Mouse (Mus musculus) mouse embryonic stem cell (cell line): ENCODE results near the gene Gpc3.

Experiments used
- in situ Hi-C, 2 experiments: fragments of 300-500 bp; cut with MboI; formaldehyde crosslinking; loops; 1 replicate in 1 of 2; 3 replicates in 1 of 2; pipeline ENCODE4 v1.14.3; 2019 to 2020; ENCODE audit warnings: low sequenced_read_pairs in 2 of 2, low pct_unique_long_range_greater_than_20kb in 1 of 2, mixed read lengths in 1 of 2; ENCODE audit not compliant: unreplicated experiment in 1 of 2

Gpc3 gene

DNA sequence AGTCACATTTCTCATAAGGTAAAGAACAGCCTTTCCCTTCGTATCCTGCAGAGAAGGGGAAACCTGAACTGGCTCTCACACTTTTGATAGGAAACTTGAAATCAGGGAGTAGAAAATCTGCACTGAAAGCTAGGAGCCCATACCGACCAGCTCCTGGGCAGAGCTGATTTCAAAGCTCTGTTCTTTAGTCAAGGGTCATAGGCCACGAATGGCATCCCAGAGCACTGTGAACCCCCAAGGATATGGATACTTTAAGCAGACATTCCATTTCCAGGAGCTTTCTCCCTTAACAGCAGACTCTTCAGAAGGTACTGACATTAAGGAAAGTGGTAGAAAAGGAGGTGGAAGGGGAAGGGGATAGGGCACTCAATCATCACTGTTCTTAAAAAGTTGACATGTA lies 165.3 kb downstream of the Gpc3 start:
- in situ Hi-C loops: no loop called here

GRCm38 (mm10) chrX:52446530-52446929 lies 167.2 kb downstream of the Gpc3 start:
- in situ Hi-C loops: no loop called here

- in situ Hi-C loops: no loop called here
Observed at GRCm38 (mm10) chrX:52444977-52445376, 168.8 kb downstream of the Gpc3 start.

DNA sequence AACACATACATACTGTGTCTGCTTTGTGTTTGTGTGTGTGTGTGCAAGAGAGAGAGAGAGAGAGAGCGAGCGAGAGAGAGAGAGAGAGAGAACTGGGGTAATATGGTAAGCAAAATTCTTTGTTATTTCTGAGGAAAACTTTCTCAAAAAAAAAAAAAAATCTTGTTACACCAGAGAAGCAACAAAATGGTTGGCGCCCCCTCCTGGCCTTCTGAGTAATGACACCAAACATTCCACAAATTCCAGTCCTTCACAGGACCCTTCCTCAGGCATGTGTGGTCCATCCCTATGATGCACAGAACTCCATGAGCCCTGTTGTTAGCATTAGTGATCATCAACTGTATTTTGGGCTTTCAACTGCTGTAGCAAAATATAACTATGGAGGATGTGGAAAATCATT lies 172.0 kb downstream of the Gpc3 start:
- in situ Hi-C loops: no loop called here

DNA sequence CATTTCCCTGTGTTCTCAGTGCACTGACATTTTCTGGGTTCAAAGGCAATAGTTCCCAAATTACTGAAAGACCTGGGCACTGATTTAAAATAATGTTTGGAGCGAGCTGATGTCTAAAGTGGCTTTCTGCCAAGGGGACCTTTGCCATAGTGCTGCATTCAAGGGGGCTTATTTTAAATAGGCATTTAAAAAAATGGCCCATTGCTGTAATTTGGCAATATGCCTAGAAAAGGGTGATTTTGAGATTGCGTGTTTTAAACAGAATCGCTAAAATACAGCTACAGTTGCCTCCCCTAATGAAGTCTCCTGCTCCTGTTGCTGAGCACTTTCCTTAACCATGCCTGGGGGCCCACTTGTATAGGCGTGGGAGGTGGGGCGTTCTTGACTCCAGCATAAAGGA lies 174.3 kb downstream of the Gpc3 start:
- in situ Hi-C loops: no loop called here

DNA sequence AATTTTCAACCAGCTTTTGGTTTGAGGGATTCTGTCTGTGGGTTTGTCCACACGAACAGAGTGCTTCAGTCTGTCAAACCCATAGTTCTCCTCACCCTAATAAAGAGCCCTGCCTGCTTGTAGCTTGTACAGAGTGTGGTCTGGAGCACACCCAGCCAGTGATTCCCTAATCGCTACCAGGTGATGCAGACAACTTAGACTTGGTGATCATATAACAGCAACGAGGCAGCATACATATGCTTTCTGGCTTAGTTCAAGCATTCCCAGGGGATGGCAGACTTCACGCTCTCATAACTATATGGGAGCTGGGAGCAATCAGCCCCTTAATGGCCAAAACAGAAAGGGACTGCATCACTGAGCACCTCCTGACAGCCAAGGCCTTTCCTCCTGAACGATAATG lies 188.1 kb downstream of the Gpc3 start:
- in situ Hi-C loops: no loop called here

GRCm38 (mm10) chrX:52419850-52420249 lies 193.9 kb downstream of the Gpc3 start:
- in situ Hi-C loops: no loop called here

DNA sequence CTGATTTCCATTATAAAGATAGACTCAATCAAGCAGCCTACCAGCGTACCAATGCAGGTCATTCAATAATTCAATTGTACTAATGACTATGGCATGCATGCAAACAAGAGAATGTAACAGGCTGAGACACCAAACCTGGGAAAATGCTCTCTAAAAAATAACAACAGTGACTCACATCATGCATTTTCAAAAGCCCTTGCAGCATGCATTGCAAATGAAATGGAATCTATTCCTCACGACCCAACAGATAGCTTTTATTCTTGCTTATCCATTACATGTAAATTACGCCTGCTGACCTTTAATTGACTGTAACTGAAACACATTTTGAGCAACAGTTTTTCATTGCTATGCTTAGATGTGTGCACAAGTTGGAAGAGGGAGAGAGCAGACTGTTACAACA lies 200.8 kb downstream of the Gpc3 start:
- in situ Hi-C loops: no loop called here

DNA sequence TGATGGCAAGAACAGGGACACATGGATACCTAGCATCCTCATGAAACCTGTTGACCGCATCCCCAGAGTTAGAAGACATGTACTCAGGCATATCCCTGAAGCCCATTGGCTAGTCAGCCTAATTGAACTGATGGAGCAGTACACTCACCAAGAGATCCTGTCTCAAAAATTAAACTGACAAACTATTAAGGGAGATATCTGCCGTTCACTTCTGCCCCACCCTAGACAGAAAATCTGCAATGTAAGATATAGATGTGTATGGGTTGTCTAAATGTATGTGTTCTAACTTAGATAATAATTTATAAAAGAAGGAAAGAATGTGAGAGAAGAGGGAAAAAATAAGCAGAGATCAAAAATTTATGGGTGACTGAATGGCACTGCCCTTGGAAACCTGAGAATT lies 212.6 kb downstream of the Gpc3 start:
- in situ Hi-C loops: no loop called here

DNA sequence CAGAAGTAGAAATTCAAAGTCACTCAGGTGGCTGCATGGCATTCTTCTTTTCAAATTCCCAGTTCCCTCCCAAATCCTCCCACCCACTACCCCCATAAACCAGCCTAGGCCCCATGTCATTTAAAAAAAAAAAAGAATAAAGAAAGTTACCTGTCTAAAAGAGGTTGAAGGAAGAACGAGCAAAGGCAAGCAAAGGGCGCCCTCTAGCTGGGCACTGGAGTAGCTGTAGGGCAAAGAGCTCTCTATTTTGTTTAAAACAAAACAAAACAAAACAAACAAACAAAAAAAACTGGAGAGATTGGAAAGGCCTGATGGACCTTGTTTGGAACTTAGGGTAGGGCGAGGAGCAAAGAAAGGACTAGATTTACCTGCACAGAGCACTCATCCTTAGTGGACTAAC lies 238.6 kb downstream of the Gpc3 start:
- in situ Hi-C loops: no loop called here

- in situ Hi-C loops: loop anchor here in 1 of 2 experiments (25.0 kb wide), 1 partner anchor 212 kb away; the partner anchor contains the start of gene Gpc4
Observed at GRCm38 (mm10) chrX:52374209-52374608, 239.5 kb downstream of the Gpc3 start.

GRCm38 (mm10) chrX:52372436-52372835 lies 241.3 kb downstream of the Gpc3 start:
- in situ Hi-C loops: loop anchor here in 1 of 2 experiments (25.0 kb wide), 1 partner anchor 210 kb away; the partner anchor contains the start of gene Gpc4

DNA sequence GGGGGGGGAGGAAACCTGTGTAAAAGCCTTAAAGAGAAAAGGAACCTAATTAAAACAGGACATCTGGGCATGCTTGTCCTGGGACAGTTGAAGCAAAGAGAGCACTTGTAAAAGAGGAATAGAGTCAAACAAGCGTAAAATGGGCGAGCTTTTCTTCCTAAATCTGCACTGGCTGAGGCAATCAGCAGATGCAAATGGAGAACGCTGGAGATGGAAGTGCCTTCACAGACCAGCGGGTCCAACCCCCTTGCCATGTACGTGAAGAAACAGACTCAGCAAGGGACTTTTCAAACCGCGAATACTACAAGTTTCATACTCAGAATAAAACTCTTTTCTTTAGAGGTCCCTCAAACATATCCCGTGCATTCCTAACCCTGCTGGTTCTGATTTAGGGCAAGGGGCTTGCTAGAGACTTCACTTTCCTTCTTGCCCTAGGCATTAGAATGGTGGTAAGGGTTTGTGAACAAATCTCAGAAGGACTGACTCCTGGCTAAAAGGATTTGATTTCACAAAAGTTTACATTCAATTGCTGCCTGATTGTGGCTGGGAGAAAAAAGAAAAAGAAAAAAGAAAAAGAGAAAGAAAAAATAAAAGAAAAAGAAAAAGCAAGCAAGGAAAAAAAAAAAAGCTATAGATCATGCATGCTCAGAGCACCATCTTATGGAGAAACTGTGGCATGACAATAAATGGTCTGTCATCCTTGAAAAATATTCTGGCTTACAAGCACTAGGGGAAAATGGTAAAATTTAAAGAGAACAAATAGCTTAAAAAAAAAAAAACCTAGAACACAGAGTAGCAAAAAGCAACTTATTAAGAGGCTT lies 243.6 kb downstream of the Gpc3 start:
- in situ Hi-C loops: loop anchor here (10.0 to 25.0 kb wide), 2 partner anchors 208 to 475 kb away; partner anchors contain the start of gene Gpc4 (in 1 of the 2)

GRCm38 (mm10) chrX:52369304-52369937 lies 244.3 kb downstream of the Gpc3 start:
- in situ Hi-C loops: loop anchor here (10.0 to 25.0 kb wide), 2 partner anchors 207 to 475 kb away; partner anchors contain the start of gene Gpc4 (in 1 of the 2)

DNA sequence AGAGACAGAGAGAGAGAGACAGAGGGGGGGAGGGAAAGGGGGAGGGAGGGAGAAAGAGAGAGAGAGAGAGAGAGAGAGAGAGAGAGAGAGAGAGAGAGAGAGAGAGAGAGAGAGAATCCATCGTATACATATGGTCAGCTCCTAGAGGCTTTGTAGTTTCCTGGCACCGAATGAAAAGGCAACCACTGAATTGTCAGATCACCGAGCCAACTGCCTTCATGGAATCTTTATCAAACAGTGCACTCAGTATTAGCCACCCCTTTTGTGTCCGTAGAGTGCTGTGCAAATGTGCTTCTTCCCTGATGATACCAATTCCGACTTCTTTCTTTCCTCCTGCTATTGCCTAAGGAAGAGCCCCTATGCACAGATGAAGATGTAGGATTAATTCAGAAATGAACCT lies 246.9 kb downstream of the Gpc3 start:
- in situ Hi-C loops: loop anchor here (10.0 to 25.0 kb wide), 2 partner anchors 205 to 472 kb away; partner anchors contain the start of gene Gpc4 (in 1 of the 2)

- in situ Hi-C loops: loop anchor here (10.0 to 25.0 kb wide), 2 partner anchors 203 to 471 kb away; partner anchors contain the start of gene Gpc4 (in 1 of the 2)
Observed at GRCm38 (mm10) chrX:52365790-52366189, 248.0 kb downstream of the Gpc3 start.

- in situ Hi-C loops: loop anchor here (10.0 to 25.0 kb wide), 2 partner anchors 200 to 468 kb away; partner anchors contain the start of gene Gpc4 (in 1 of the 2)
Observed at GRCm38 (mm10) chrX:52362241-52363011, 251.3 kb downstream of the Gpc3 start.

DNA sequence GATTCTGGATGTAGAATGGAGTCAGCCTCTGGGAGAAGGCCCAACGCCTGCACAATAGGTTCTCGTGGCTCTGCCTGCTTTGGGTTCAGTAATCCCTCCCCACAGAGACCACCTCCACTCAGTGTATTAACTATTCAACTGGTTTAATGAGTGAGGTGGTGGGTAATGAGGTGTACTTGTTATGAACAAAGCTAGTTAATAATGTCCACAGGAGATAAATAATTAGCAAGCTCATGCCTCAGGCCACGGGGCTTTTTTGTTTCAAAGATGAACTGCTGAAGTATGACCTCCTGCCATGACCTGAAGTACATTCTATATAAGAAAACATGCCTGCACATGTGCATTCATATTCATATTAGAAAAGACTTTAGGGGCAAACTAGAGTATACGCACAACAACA lies 260.8 kb downstream of the Gpc3 start:
- in situ Hi-C loops: loop anchor here in 1 of 2 experiments (25.0 kb wide), 1 partner anchor 191 kb away; the partner anchor contains the start of gene Gpc4
